Mouse (Mus musculus): ENCODE results near the gene Ppp1r1c.

Ppp1r1c gene

DNA sequence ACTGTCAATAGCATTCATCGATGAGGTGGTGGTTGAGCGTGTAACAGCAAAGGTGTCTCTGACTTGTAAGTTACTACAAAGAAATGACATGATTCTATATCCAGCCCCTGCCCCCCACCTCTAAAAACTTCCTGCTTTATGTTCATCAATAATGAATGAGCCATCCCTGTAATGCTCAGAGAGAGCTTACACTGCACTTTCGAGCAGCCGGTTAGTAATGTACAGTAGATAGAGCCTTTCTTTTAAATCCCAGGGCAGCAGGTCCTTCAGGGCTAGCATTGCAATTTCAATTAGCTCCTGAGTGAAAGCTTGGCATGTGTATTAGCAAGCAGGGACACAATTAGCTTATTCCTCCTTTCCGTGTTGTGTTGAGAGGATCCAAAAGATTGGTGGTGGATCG, at the start of gene Ppp1r1c:
TSS of gene Ppp1r1c (plus strand) at position 206 of the 400 bp plus-strand sequence.
- DNase-seq = no peak

DNA sequence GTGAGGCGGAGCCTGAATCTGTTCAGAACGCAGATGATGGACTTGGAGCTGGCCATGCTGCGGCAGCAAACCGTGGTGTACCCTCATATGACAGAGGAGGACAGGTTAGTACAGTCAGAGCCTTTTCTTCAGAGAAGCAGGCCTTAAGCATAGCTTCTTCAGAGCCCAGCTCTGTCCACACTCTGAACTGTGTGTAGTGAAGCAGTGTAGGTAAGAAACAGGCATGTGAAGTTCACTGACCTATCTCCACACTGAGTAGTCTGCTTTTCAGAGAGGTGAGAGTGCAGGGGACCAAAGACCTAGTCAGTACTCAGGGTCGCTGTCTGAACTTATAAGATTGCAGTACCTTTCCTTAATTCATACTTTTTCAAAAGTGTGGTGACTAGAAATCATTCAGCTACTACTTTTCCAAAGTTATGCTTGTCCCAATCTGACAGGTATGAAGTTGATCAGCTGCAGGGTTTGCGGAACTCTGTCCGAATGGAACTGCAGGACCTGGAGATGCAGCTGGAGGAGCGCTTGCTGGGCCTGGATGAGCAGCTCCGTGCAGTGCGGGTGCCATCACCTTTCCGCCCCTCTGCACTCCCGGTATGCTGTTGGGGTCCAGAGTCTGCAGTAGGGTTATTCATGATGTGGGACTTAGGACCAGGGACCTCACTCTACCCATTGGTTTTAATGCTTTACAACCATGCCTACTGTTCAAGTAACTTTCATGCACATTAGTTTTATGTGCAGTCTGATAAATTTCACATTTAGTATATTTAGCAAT, 47.0 kb upstream of the Ppp1r1c start:
- DNase-seq = no peak

DNA sequence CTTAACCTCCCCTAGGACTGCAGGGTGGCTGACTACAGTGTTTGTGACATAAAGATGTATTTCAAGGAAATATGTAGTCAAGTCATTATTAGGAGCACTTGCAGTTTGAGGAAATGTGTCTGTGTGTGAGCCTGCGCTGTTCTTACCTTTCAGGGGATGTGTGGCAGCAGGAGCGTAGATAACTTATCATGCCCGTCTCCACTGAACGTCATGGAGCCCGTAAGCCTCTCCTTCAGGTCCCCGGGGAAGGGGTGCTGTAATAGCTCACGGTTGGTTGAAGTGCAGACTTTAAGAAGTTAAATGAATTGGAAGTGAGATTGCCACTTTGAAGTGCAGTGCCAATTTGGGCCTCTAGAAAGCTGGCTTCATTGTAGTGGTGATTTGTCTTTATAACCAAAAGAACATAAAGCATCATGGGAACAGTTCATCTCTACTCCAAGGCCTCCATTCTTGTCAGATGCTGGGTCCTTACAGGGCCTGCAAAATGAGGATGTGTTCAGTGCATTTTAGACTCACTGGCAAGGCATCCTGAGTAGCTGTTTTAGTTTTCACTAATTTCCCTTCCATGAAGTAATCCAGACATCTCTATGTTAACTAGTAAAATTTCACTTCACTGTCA, 46.0 kb upstream of the Ppp1r1c start:
- no peak for DNase-seq

DNA sequence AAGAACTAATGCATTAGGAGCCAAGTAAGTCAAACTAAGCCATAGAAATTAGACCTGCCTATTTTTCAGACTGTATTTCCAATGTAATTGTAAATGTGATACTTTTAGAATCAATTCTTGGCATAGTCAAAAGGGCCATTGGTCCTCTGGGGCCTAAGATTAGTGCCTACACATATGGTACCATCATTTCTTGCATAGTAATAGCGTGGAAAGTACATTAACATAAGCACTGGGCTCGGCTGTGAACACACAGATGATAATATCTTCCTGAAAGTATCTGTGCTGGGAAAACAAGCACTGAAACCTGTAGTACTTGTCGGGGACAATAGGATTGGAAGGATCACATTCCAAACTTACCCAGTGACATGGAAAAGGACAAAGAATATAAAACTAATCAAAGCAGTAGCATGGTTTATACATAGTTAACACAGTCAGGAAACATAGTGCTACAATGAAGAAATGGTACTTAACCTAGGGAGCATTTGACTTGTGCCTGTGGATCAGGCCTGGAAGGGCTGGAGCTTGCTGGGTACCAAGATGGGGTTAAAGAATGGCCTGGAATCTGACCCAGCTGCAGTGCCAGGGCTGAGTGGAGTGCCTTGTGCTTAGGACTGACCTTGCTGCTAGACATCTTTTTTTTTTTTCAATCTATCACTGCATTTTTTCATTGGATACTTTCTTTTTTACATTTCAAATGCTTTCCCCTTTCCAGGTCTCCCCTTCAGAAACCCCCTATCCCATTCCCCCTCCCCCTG, 42.9 kb upstream of the Ppp1r1c start:
- DNase-seq = no peak

DNA sequence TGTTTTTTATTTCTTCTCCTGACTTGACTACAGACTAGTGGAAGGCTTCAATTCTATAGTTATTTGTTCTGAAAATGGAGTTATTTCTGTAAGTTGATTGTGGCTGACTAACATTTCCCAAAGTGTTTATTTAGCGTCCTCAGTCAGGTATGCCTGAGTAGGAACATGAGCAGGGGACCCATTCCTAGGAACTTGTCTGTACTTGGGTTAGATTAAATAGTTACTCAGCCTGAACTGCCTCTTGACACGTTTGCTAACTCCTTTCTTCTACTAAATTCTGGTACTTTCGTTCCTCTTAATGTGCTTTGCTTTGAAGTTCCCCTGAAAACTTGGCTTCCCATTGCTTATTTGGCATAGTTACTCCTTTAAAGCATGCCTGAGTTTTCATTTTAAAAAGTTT, 42.1 kb upstream of the Ppp1r1c start:
- DNase-seq = no peak

DNA sequence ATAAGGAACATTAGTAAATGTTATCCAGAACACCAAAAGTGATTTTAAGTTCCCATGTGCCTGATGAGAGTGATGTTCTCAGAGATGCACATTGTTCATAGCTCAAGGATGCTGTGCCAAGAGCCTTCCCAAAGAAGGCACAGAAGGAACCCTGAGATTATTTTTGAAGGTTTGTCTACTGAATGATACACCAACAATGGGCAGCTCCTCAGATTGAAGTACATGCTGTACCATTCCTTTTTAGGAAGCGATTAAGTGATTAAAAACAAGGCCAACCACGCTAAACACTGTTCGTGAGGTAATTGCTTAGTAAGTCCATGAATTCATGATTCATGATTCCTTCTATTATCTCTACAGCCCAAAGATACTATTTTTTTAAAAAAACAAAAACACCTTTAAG, 32.3 kb upstream of the Ppp1r1c start:
- no peak for DNase-seq

DNA sequence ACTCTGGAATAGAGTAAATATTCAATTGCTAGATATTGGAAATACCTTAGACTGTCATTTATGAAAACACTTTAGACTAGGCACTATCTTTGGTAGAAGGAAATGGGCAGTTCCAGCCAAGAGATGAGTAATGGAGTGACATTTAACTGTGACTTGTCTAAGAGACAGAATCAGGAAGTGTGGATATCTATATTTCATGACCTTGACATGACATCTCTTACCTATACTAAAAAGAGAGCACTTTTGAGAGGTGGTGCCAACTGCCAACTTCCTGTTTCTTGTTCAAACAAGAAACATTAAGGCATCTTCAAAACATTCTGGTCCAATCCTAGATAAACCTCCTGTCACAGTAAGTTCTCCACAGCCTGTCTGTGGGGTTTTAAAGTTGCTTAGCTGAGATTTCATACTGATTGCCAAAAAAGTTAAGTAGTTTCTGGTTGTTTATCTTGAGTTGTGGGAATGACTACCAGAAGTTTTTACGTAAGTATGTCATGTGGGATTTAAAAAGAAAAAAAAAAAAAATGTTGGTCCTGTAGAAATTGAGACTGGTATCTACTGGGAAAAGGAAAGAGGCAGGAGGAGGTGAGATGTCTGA, 29.8 kb upstream of the Ppp1r1c start:
- no peak for DNase-seq

DNA sequence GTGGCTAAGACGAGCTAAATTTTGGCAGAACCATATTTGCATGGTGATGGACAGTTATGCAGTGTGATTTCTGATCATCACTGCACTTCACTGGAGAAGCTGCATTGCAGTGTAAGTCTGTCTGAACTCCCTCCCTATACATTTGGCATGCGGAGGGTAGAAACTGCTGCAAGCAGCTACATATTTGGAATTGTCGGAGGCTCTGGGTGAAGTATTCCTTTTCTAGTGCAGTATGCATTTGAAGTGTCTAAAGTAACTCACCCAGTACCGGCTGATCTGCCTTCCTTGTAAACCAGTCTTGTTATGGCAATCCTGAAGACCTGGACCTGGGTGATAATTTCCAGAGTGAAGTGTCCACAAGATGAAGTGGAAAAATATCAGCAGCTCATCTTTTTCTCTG, 25.9 kb upstream of the Ppp1r1c start:
- DNase-seq = no peak

DNA sequence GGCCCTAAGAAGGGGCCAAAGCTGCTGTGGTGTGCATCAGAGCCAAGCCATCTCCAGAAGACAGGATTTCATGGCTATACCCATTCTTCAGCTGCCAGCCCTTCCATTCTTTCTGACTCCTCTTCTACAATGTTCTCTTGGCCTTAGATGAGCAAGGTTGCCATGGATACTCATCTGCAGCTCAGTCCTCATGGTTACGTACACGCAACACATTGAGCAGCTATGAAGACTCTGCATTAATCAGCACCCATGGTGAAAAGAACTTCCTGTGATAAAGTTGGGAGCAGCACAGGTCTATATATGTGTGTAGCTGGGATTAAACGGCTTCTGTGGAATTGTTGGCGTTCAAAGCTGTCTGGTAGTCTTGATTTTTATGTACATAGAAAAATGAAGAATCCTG, 24.3 kb upstream of the Ppp1r1c start:
- DNase-seq = no peak

DNA sequence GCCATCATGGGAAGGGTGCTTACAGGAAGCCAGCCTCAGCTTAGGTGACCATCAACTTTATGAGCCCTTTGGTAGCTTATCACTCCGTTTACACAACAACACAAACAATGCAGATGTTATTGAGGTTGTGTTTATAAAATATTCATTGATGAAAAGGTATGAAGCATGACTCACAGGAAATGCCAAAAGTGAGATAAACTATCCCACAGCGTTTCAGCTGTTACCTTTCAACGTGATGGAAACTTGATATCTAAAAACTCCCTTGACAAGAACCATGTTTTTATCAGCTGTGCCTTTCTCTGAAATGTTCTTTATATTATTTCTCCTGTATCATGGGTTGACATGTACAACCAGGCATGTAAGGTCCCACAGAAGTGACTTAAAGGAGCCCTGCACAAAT, 16.7 kb upstream of the Ppp1r1c start:
- DNase-seq = no peak

DNA sequence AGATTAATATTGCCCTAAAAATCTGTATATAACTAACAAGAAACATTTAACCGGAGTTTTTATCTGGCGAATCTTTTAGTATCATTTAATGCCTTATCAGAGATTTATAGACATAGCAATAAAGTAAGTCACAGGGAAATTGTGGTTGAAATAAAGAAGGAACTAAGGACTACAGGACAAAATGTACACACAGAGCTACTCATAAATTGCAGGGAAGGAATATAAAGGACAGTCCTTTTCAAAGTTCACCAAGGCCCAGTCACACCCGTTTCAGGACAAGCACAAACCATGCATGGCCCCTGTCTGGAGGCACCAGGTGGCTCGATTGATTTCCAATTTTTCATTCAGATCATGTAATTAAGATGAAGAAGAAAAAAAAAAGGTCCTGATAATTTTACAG, 12.4 kb upstream of the Ppp1r1c start:
- no peak for DNase-seq

DNA sequence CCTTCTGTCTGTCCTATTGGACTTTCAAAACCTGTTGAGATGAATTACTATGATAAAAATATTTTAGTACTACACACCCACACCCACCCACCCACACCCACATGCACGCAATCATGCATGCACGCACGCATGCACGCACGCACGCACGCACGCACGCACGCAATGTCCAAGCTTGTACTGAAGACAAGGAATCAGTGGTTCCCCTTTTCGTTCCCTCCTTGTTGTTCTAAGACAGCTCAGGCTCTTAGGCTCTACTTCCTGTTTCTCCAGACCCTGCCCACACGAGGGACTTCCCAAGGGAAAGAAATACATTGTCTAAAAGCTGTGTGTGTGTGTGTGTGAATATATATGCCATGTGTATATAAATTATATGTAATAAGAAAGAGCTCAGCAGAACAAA, 11.6 kb upstream of the Ppp1r1c start:
- DNase-seq = no peak

DNA sequence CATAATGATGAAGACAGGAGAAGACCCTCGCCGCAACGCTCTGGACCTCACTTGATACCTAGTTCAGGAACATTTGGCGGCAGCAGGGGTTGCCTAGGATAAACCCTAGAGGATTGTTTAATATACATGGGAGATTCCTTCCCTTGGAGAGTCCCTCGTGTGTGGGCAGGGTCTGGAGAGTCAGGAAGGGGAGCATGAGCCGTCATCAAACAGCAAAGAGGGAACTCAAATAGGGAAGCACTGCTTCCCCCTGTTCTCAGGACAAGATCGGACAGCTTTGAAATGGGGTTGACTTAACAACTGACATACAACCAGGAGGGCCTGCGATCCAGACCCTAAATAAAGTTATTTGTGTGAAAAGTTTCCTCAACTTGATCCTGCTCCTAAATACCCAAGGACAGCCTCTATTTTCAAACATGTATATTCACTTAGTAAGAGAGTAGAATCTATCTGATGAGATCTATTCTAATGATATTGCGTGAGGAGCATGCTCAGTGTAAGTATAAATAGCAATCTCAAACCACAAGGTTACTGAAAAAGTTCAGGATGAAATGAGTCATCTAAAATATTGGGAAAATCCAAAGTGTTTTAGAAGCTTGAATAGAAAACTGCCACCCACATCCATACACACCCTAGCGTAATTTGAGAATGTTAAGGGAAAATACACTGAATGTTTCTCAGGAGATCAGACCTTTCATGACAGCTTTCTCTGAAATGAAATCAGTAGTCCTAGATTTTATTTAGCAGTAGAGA, 10.9 kb upstream of the Ppp1r1c start:
- no peak for DNase-seq

DNA sequence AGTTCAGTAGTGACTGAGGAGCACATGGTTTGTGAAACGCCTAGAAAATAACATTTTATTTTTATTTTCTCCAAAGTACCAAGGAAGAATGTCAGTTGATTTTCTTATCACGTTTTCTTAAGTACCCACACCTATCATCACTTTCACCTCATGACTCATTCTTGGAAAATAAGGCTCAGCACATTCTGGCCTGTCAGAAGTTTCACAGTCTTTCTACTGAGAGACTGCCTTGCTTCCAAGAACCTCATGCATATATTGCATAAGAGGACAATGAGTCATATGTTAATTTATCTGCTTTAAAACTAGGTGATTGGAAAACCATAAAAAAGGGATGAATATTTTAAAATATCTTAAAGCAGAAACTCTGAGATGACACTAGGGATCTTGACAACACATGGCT, 9.4 kb upstream of the Ppp1r1c start:
- no peak for DNase-seq

DNA sequence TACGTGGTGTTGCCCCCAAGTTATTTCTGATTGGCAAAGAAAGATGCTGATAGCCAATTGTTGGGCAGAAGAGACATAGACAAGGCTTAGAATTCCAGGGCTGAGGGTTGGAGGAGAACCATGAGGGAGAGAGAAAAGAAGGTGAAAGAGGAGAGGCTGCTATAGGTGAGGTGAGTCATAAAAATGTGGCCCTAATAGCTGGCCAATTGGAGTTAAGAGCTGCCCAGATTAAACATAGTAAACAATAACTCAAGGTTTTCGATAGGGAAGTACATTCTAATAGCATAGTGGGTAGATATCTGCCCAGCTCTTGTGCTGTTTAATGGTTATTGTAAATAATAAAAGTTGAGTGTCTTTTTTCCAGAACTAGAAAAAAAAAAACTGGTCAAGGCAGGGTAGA, 2.8 kb upstream of the Ppp1r1c start:
- DNase-seq = no peak

DNA sequence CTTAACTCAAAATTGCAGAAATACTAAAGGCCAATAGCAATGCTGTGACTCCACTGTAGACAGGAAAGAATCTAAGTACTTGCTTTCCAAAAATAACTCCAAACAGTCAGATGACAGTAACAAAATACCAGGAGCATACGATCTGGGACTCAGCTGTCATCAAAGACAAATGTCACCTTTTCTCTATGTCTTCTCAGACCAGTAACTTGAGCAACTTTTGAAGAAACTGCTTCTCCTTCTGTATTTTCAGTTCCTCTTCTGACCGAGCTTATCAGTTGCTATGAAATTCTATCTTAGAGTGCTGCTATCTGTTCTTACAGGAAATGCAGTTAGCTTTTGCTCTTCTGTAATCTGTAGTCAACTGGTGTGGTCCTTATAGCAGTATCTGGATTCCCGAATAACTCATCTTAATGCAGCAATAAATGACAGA, 6.1 kb downstream of the Ppp1r1c start:
- DNase-seq = no peak

DNA sequence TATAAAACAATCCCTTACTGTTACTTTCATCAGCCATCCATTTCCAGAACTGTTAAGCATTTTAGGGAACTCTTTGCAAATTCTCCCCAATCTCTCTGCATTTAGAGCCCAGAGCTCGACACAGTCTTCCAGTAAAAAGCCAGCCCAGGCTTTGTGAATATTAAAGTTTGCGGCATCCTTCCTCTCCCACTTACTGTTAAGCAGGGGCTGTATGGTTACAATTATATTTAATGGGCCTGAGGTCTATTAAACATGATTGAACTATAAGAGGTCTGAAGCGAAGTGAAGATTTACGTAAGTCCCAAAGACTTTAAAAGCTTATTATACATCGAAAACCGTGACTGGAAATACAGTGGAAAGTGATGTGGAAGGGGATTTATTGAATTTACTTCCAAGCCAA, 7.2 kb downstream of the Ppp1r1c start:
- no peak for DNase-seq

DNA sequence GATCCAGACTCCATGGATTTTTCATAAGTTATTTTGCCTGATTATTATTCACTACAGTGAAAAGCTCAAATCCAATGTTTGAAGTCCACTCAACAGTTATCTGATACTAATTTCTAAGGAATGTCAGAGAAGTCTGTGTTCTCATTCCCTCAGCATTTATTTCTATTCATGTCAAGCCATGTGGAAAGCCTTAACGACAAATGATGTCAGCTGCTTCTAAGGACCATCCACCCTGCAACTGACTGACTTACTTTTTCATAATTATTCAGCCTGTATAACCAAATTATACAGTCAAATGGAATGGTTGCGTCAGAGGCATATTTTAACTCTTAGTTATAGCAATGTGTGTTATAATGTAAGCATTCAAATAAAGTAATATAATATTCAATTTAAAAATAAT, 8.3 kb downstream of the Ppp1r1c start:
- DNase-seq = no peak

DNA sequence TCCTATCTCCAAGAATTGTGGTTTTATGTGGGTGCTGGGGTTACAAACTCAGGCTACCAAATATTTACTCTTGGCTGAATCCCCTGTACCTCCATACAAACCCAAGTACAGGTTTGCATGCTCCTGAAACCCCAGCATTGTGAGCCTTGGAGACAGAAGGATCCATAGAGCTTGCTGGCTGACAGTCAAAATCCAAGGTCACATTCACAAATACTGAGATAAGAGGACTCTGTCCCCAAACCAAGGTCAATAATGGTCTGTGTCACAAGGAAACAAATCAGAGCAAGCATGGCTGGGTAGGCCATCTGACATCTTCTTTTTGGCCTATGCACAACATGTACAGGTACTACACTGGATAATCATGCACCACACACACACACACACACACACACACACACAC, 10.3 kb downstream of the Ppp1r1c start:
- DNase-seq = no peak

DNA sequence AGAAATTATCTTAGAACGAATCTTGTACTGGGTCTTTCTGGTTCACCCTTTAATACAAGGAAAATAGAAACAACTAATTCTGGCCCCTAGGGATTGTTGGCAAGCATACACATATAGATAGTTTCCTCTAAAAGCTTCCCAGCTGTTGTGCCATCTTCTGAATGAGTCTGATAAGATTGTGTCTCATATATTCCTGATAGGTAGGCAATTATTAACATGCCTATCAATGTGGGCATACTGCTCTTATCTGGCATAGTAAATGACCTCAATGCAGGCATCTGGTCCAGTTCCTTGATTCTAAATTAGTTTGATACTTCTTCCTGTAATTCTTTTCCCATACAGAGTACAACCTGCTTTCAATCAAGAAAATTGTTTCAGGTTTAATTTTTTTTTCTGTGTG, 14.8 kb downstream of the Ppp1r1c start:
- no peak for DNase-seq

DNA sequence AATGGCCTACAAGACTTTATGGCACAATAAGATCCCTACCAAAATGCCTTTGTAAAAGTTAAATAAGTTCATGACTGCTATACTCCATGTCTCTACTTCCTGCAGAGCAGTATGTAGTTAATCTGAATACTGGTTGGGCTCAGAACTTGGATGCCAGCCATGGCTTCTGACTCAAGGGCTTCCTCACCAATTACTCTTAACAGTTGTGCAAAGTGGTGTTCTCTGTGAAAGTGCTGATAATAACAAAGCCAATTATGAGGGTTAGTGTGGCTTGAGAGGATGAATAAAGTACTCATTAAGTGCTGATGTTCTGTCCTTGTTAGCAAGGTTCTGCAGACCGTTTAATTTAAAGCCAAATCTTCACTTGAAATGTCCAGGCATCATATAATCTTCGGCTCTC, 31.4 kb downstream of the Ppp1r1c start:
- no peak for DNase-seq

DNA sequence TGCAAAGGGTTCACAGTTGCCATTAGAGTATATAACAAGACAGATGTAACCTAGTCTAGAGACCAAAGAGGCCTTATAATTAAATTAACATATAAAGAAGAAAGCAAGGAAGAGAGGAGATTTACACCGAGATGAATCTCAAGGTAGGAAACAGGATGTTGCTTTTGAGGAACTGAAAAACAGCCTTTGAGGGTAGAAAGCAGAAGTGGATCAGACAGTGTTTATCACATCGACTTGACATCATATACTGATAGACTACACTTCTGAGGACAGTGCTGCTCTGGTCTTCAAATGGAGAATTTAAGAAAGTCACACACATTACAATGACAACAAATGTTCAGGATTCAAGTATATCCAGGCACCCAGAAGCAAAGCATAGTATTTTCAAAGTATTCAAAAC, 34.4 kb downstream of the Ppp1r1c start:
- DNase-seq = no peak

DNA sequence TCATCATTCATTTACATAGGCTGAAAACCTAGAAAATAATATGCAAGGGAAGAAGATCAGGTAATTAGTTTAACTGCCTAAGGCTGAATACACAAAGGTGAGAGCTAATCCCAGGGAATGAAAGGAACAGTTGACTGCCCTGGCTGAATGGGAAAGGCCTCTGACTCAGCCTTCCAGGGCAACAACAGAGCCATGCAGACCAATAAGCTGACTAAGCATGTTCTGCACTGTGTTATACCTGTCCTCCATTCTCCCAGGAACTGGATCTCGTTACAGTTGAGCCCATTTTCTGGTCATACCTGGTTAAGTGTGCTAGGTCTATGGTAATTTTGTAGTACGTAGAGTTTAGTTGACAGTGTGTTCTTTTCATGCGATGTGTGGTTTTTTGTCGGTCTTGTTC, 36.6 kb downstream of the Ppp1r1c start:
- no peak for DNase-seq

All from thymus, postnatal 14 days (tissue).